Mouse (Mus musculus): ENCODE results near the gene Tcf7l1.

Gene Tcf7l1

GRCm38 (mm10) chr6:72787322-72787947 lies 1.6 kb downstream of the Tcf7l1 start:
- no peak for DNase-seq (ENCODE audit: low spot score)

GRCm38 (mm10) chr6:72783780-72784179 lies 5.3 kb downstream of the Tcf7l1 start:
- DNase-seq (ENCODE audit: low spot score): no peak

- DNase-seq (ENCODE audit: low spot score): no peak
Observed at GRCm38 (mm10) chr6:72778779-72779776, 10.0 kb downstream of the Tcf7l1 start.

- no peak for DNase-seq (ENCODE audit: low spot score)
Observed at GRCm38 (mm10) chr6:72777212-72777611, 11.8 kb downstream of the Tcf7l1 start.

- DNase-seq (ENCODE audit: low spot score): no peak
Observed at GRCm38 (mm10) chr6:72774275-72774674, 14.8 kb downstream of the Tcf7l1 start.

- DNase-seq (ENCODE audit: low spot score): no peak
Observed at GRCm38 (mm10) chr6:72769915-72770776, 18.9 kb downstream of the Tcf7l1 start.

- DNase-seq (ENCODE audit: low spot score): no peak
Observed at GRCm38 (mm10) chr6:72769343-72769742, 19.7 kb downstream of the Tcf7l1 start.

GRCm38 (mm10) chr6:72768804-72769203 lies 20.2 kb downstream of the Tcf7l1 start:
- DNase-seq (ENCODE audit: low spot score): peak; percentile 61

- DNase-seq (ENCODE audit: low spot score): no peak
Observed at GRCm38 (mm10) chr6:72768097-72768496, 21.0 kb downstream of the Tcf7l1 start.

GRCm38 (mm10) chr6:72763616-72764015 lies 25.4 kb downstream of the Tcf7l1 start:
- DNase-seq (ENCODE audit: low spot score): no peak

- DNase-seq (ENCODE audit: low spot score): no peak
Observed at GRCm38 (mm10) chr6:72761645-72762044, 27.4 kb downstream of the Tcf7l1 start.

- no peak for DNase-seq (ENCODE audit: low spot score)
Observed at GRCm38 (mm10) chr6:72758239-72759017, 30.6 kb downstream of the Tcf7l1 start.

- DNase-seq (ENCODE audit: low spot score): no peak
Observed at GRCm38 (mm10) chr6:72755267-72755889, 33.7 kb downstream of the Tcf7l1 start.

GRCm38 (mm10) chr6:72754215-72754614 lies 34.8 kb downstream of the Tcf7l1 start:
- no peak for DNase-seq (ENCODE audit: low spot score)

GRCm38 (mm10) chr6:72753782-72754181 lies 35.3 kb downstream of the Tcf7l1 start:
- no peak for DNase-seq (ENCODE audit: low spot score)

- DNase-seq (ENCODE audit: low spot score): no peak
Observed at GRCm38 (mm10) chr6:72752824-72753223, 36.2 kb downstream of the Tcf7l1 start.

- DNase-seq (ENCODE audit: low spot score): no peak
Observed at GRCm38 (mm10) chr6:72751210-72751609, 37.8 kb downstream of the Tcf7l1 start.

- no peak for DNase-seq (ENCODE audit: low spot score)
Observed at GRCm38 (mm10) chr6:72748882-72749437, 40.1 kb downstream of the Tcf7l1 start.

GRCm38 (mm10) chr6:72748421-72748820 lies 40.6 kb downstream of the Tcf7l1 start:
- no peak for DNase-seq (ENCODE audit: low spot score)

GRCm38 (mm10) chr6:72747814-72748213 lies 41.2 kb downstream of the Tcf7l1 start:
- no peak for DNase-seq (ENCODE audit: low spot score)

- no peak for DNase-seq (ENCODE audit: low spot score)
Observed at GRCm38 (mm10) chr6:72747156-72747555, 41.9 kb downstream of the Tcf7l1 start.
